Mouse (Mus musculus): ENCODE results near the gene Ktn1. TPM values are rescaled to one million over a fixed set of nuclear protein-coding genes. Genes with fewer than 3 reads are reported as not detected.

Ktn1 gene
- polyA plus RNA-seq, 1 experiment from 2014 or later = 111 TPM

- DNase-seq (ENCODE audit: low spot score, missing footprints) (no peak), ATAC-seq (ENCODE audit: low FRiP score) (no peak)
- H3K4me2 ChIP-seq = no peak overlapping the region
- H3K4me3 ChIP-seq (ENCODE audit: low read depth, low read length) = no peak overlapping the region
- no peaks in the 10 kb centered on the region for H3K9me3 ChIP-seq (ENCODE audit: control insufficient read depth, low read length)
- no peaks in the 10 kb centered on the region for H3K36me3 ChIP-seq (ENCODE audit: control insufficient read depth, insufficient read depth, low read length)
- H3K4me1 ChIP-seq (ENCODE audit: control insufficient read depth, insufficient read depth, low read length) = no peaks in the 10 kb centered on the region
- H3K9ac ChIP-seq (ENCODE audit: low read length) = no peak overlapping the region
- H3K27ac ChIP-seq (ENCODE audit: low read depth, low read length) = no peak overlapping the region
- WGBS = 75% methylated on average over 6 of the region's 6 CpGs
- no peaks in the 10 kb centered on the region for H3K27me3 ChIP-seq (ENCODE audit: control insufficient read depth, insufficient read depth, low read length)
These were observed 116.9 kb downstream of the Ktn1 start for GRCm38 (mm10) chr14:47765192-47765591.

GRCm38 (mm10) chr14:47765796-47766195 is 117.5 kb downstream of the Ktn1 start:
- no peak for ATAC-seq (ENCODE audit: low FRiP score)
- 85% methylated on average over 3 of the region's 3 CpGs for WGBS
- Histone ChIP-seq H3K9me3 (ENCODE audit: control insufficient read depth, low read length) (no peaks in the 10 kb centered on the region), H3K4me1 (ENCODE audit: control insufficient read depth, insufficient read depth, low read length) (no peaks in the 10 kb centered on the region), H3K9ac (ENCODE audit: low read length) (no peak overlapping the region), H3K27ac (ENCODE audit: low read depth, low read length) (no peak overlapping the region), H3K4me3 (ENCODE audit: low read depth, low read length) (no peak overlapping the region), H3K4me2 (no peak overlapping the region), H3K27me3 (ENCODE audit: control insufficient read depth, insufficient read depth, low read length) (no peaks in the 10 kb centered on the region), H3K36me3 (ENCODE audit: control insufficient read depth, insufficient read depth, low read length) (no peaks in the 10 kb centered on the region)
- no peak for DNase-seq (ENCODE audit: low spot score, missing footprints)

- Histone ChIP-seq H3K36me3 (ENCODE audit: control insufficient read depth, insufficient read depth, low read length) (no peaks in the 10 kb centered on the region), H3K27ac (ENCODE audit: low read depth, low read length) (no peak overlapping the region), H3K4me3 (ENCODE audit: low read depth, low read length) (no peak overlapping the region), H3K9ac (ENCODE audit: low read length) (no peak overlapping the region), H3K27me3 (ENCODE audit: control insufficient read depth, insufficient read depth, low read length) (no peaks in the 10 kb centered on the region), H3K4me2 (no peak overlapping the region), H3K9me3 (ENCODE audit: control insufficient read depth, low read length) (no peaks in the 10 kb centered on the region), H3K4me1 (ENCODE audit: control insufficient read depth, insufficient read depth, low read length) (no peaks in the 10 kb centered on the region)
- ATAC-seq (ENCODE audit: low FRiP score) (no peak), DNase-seq (ENCODE audit: low spot score, missing footprints) (no peak)
- WGBS = 83% methylated on average over 2 of the region's 2 CpGs
These were observed 118.1 kb downstream of the Ktn1 start for GRCm38 (mm10) chr14:47766373-47766772.

GRCm38 (mm10) chr14:47771496-47771895 is 123.2 kb downstream of the Ktn1 start:
- no peak overlapping the region for H3K4me2 ChIP-seq
- WGBS = 89% methylated on average over 4 of the region's 4 CpGs
- no peak for ATAC-seq (ENCODE audit: low FRiP score)
- H3K27me3 ChIP-seq (ENCODE audit: control insufficient read depth, insufficient read depth, low read length) = no peaks in the 10 kb centered on the region
- no peaks in the 10 kb centered on the region for H3K4me1 ChIP-seq (ENCODE audit: control insufficient read depth, insufficient read depth, low read length)
- H3K9me3 ChIP-seq (ENCODE audit: control insufficient read depth, low read length) = no peaks in the 10 kb centered on the region
- no peak overlapping the region for H3K9ac ChIP-seq (ENCODE audit: low read length)
- no peaks in the 10 kb centered on the region for H3K36me3 ChIP-seq (ENCODE audit: control insufficient read depth, insufficient read depth, low read length)
- H3K27ac ChIP-seq (ENCODE audit: low read depth, low read length) = no peak overlapping the region
- no peak for DNase-seq (ENCODE audit: low spot score, missing footprints)
- no peak overlapping the region for H3K4me3 ChIP-seq (ENCODE audit: low read depth, low read length)

- ATAC-seq (ENCODE audit: low FRiP score) (no peak), DNase-seq (ENCODE audit: low spot score, missing footprints) (no peak)
- Histone ChIP-seq H3K36me3 (ENCODE audit: control insufficient read depth, insufficient read depth, low read length) (no peaks in the 10 kb centered on the region), H3K9ac (ENCODE audit: low read length) (no peak overlapping the region), H3K27me3 (ENCODE audit: control insufficient read depth, insufficient read depth, low read length) (no peaks in the 10 kb centered on the region), H3K9me3 (ENCODE audit: control insufficient read depth, low read length) (no peaks in the 10 kb centered on the region), H3K4me1 (ENCODE audit: control insufficient read depth, insufficient read depth, low read length) (no peaks in the 10 kb centered on the region), H3K4me3 (ENCODE audit: low read depth, low read length) (no peak overlapping the region), H3K4me2 (no peak overlapping the region), H3K27ac (ENCODE audit: low read depth, low read length) (no peak overlapping the region)
- 87% methylated on average over 3 of the region's 3 CpGs for WGBS
These were observed 127.3 kb downstream of the Ktn1 start for GRCm38 (mm10) chr14:47775543-47775942.

GRCm38 (mm10) chr14:47776260-47777035 is 128.2 kb downstream of the Ktn1 start:
- no peaks in the 10 kb centered on the region for H3K4me1 ChIP-seq (ENCODE audit: control insufficient read depth, insufficient read depth, low read length)
- WGBS = 88% methylated on average over 6 of the region's 6 CpGs
- ATAC-seq (ENCODE audit: low FRiP score) (no peak), DNase-seq (ENCODE audit: low spot score, missing footprints) (no peak)
- H3K27me3 ChIP-seq (ENCODE audit: control insufficient read depth, insufficient read depth, low read length) = no peaks in the 10 kb centered on the region
- no peak overlapping the region for H3K9ac ChIP-seq (ENCODE audit: low read length)
- no peak overlapping the region for H3K4me2 ChIP-seq
- no peaks in the 10 kb centered on the region for H3K36me3 ChIP-seq (ENCODE audit: control insufficient read depth, insufficient read depth, low read length)
- no peak overlapping the region for H3K27ac ChIP-seq (ENCODE audit: low read depth, low read length)
- no peak overlapping the region for H3K4me3 ChIP-seq (ENCODE audit: low read depth, low read length)
- H3K9me3 ChIP-seq (ENCODE audit: control insufficient read depth, low read length) = no peaks in the 10 kb centered on the region

GRCm38 (mm10) chr14:47786112-47786511 is 137.9 kb downstream of the Ktn1 start:
- Histone ChIP-seq H3K9ac (ENCODE audit: low read length) (no peak overlapping the region), H3K27ac (ENCODE audit: low read depth, low read length) (no peak overlapping the region), H3K4me3 (ENCODE audit: low read depth, low read length) (no peak overlapping the region), H3K4me1 (ENCODE audit: control insufficient read depth, insufficient read depth, low read length) (0 out of 2 replicates have a peak, but pooled peaks cover 2% of the 10 kb centered on the region), H3K27me3 (ENCODE audit: control insufficient read depth, insufficient read depth, low read length) (no peaks in the 10 kb centered on the region), H3K9me3 (ENCODE audit: control insufficient read depth, low read length) (no peaks in the 10 kb centered on the region; the same call in 1 of the 2 replicates), H3K36me3 (ENCODE audit: control insufficient read depth, insufficient read depth, low read length) (no peaks in the 10 kb centered on the region), H3K4me2 (no peak overlapping the region)
- ATAC-seq (ENCODE audit: low FRiP score) (no peak), DNase-seq (ENCODE audit: low spot score, missing footprints) (no peak)
- 17% methylated on average over 4 of the region's 4 CpGs for WGBS

Other genes with a start within 250 kb of the Ktn1 start
- gene Dlgap5, start 230.0 kb upstream of the Ktn1 start, polyA plus RNA-seq (2014; fragmentation: Nextera tagmentation; extraction: Ambion mirVana) = 61.2 and 69.4 TPM in 2 replicates
- gene Fbxo34, start 198.0 kb upstream of the Ktn1 start, polyA plus RNA-seq (2014; fragmentation: Nextera tagmentation; extraction: Ambion mirVana) = 20.2 and 24.0 TPM in 2 replicates
- 18.7 and 20.0 TPM in 2 replicates for gene Atg14, start 77.8 kb upstream of the Ktn1 start, polyA plus RNA-seq (2014; fragmentation: Nextera tagmentation; extraction: Ambion mirVana)